Mouse (Mus musculus) cortical plate, adult 2 months (tissue): Measurements from ENCODE around the gene Cpb2. TPM values are rescaled to one million over a fixed set of nuclear protein-coding genes. Genes with fewer than 3 reads are reported as not detected.
A peak's percentile ranks its signal among the peaks of the same experiment; 100 is the strongest.

Source experiments
- H3K27ac ChIP-seq: fragments of 200-500 bp; 2 replicates; pipeline ENCODE4 v1.5.1; 2012; ENCODE audit warnings: low read length, control low read depth, inconsistent platforms; ENCODE audit not compliant: insufficient read depth
- H3K4me1 ChIP-seq: fragments of 200-500 bp; 2 replicates; pipeline ENCODE4 v1.6.1; 2011; ENCODE audit warnings: low read length; ENCODE audit not compliant: control insufficient read depth, insufficient read depth
- H3K4me3 ChIP-seq: fragments of 200-500 bp; 2 replicates; pipeline ENCODE4 v1.5.1; 2011; ENCODE audit warnings: mild to moderate bottlenecking, low read length, control low read depth; ENCODE audit not compliant: insufficient read depth
- CTCF ChIP-seq: fragments of 200-500 bp; IDR thresholded peaks from 2 replicates; pipeline ENCODE4 v1.5.1; 2011; ENCODE audit warnings: mild to moderate bottlenecking, control low read depth, low read length; ENCODE audit not compliant: insufficient read depth; ENCODE audit errors: extremely low read depth
- POLR2A ChIP-seq: fragments of 200-500 bp; IDR thresholded peaks from 2 replicates; pipeline ENCODE4 v1.6.1; 2011; ENCODE audit warnings: mild to moderate bottlenecking, low read length, control low read depth; ENCODE audit not compliant: insufficient read depth; ENCODE audit errors: extremely low read depth
- polyA plus RNA-seq: library from polyadenylated mRNA; depleted of rRNA; stranded (reverse); fragments of >200 nt; gene quantifications from 2 replicates; pipeline ENCODE4 v1.2.3, GENCODE M21; 2012

Cpb2 gene
- polyA plus RNA-seq, 1 experiment = not detected

- TF ChIP-seq CTCF (no peak), POLR2A (no peak)
- Histone ChIP-seq H3K4me3 (no peak overlapping the region), H3K4me1 (no peaks in the 10 kb centered on the region), H3K27ac (no peak overlapping the region)
Measured at GRCm38 (mm10) chr14:75218843-75219242, 23.2 kb upstream of the Cpb2 start.

GRCm38 (mm10) chr14:75219250-75219913 lies 22.7 kb upstream of the Cpb2 start:
- Histone ChIP-seq H3K27ac (no peak overlapping the region), H3K4me1 (no peaks in the 10 kb centered on the region), H3K4me3 (no peak overlapping the region)
- no peak for TF ChIP-seq CTCF
- no peak for TF ChIP-seq POLR2A

- no peak for TF ChIP-seq CTCF
- no peak for TF ChIP-seq POLR2A
- no peak overlapping the region for H3K4me3 ChIP-seq
- H3K4me1 ChIP-seq = no peaks in the 10 kb centered on the region
- H3K27ac ChIP-seq = no peak overlapping the region
Measured at GRCm38 (mm10) chr14:75222386-75222785, 19.7 kb upstream of the Cpb2 start.

- no peak overlapping the region for H3K4me3 ChIP-seq
- TF ChIP-seq POLR2A (no peak), CTCF (no peak)
- H3K27ac ChIP-seq = no peak overlapping the region
- H3K4me1 ChIP-seq = no peaks in the 10 kb centered on the region
Measured at GRCm38 (mm10) chr14:75227453-75228084, 14.5 kb upstream of the Cpb2 start.

GRCm38 (mm10) chr14:75229834-75230233 lies 12.3 kb upstream of the Cpb2 start:
- TF ChIP-seq CTCF (peak; percentile 51), POLR2A (no peak)
- Histone ChIP-seq H3K4me3 (no peak overlapping the region), H3K27ac (no peak overlapping the region), H3K4me1 (no peaks in the 10 kb centered on the region)

- H3K4me3 ChIP-seq = no peak overlapping the region
- TF ChIP-seq POLR2A = no peak
- no peak for TF ChIP-seq CTCF
- no peaks in the 10 kb centered on the region for H3K4me1 ChIP-seq
Measured at GRCm38 (mm10) chr14:75233070-75233469, 9.0 kb upstream of the Cpb2 start.

GRCm38 (mm10) chr14:75235552-75235951 lies 6.5 kb upstream of the Cpb2 start:
- Histone ChIP-seq H3K4me3 (no peak overlapping the region; the same call in 1 of the 2 replicates), H3K4me1 (no peaks in the 10 kb centered on the region), H3K27ac (no peak overlapping the region)
- no peak for TF ChIP-seq CTCF

More at GRCm38 (mm10) chr14:75233070-75233469, 9.0 kb upstream of the Cpb2 start:
- no peak overlapping the region for H3K27ac ChIP-seq

- no peak overlapping the region for H3K4me3 ChIP-seq
- no peak overlapping the region for H3K27ac ChIP-seq
Measured at GRCm38 (mm10) chr14:75235955-75236635, 6.0 kb upstream of the Cpb2 start.

GRCm38 (mm10) chr14:75236636-75237003 lies 5.5 kb upstream of the Cpb2 start:
- no peak for TF ChIP-seq POLR2A
- Histone ChIP-seq H3K27ac (no peak overlapping the region), H3K4me1 (no peaks in the 10 kb centered on the region), H3K4me3 (no peak overlapping the region)

More at GRCm38 (mm10) chr14:75235955-75236635, 6.0 kb upstream of the Cpb2 start:
- no peaks in the 10 kb centered on the region for H3K4me1 ChIP-seq
- TF ChIP-seq CTCF = no peak
- TF ChIP-seq POLR2A = no peak

GRCm38 (mm10) chr14:75237096-75237495 lies 5.0 kb upstream of the Cpb2 start:
- Histone ChIP-seq H3K4me3 (no peak overlapping the region), H3K4me1 (no peaks in the 10 kb centered on the region), H3K27ac (no peak overlapping the region)
- TF ChIP-seq POLR2A (no peak), CTCF (no peak)
